Mouse (Mus musculus) liver, embryonic 15.5 days (tissue): ENCODE data around the gene Duox1. TPM values are rescaled to one million over a fixed set of nuclear protein-coding genes. Genes with fewer than 3 reads are reported as not detected.

Experiments used
- ATAC-seq: fragments of 200-750 bp; cut with Nextera tagmentation; 2 replicates; pipeline ENCODE4 v1.8.0; 2017; ENCODE audit warnings: moderate number of reproducible peaks, mild to moderate bottlenecking, moderate library complexity; ENCODE audit not compliant: insufficient read depth
- H3K27ac ChIP-seq: fragments of 300-500 bp; sonication (generic); replicated peaks from 2 replicates; pipeline ENCODE4 v1.5.1; 2015; ENCODE audit warnings: mild to moderate bottlenecking, inconsistent platforms
- H3K27me3 ChIP-seq: fragments of 300-500 bp; sonication (generic); 2 replicates; pipeline ENCODE4 v1.6.1; 2015; ENCODE audit warnings: mild to moderate bottlenecking, inconsistent platforms
- H3K36me3 ChIP-seq: fragments of 300-500 bp; sonication (generic); replicated peaks from 2 replicates; pipeline ENCODE4 v1.6.1; 2015; ENCODE audit warnings: moderate library complexity, mild to moderate bottlenecking, inconsistent platforms
- H3K4me1 ChIP-seq: fragments of 300-500 bp; sonication (generic); replicated peaks from 2 replicates; pipeline ENCODE4 v1.6.1; 2015; ENCODE audit warnings: inconsistent platforms
- H3K4me2 ChIP-seq: fragments of 300-500 bp; sonication (generic); 2 replicates; pipeline ENCODE4 v1.6.1; 2015; ENCODE audit warnings: moderate library complexity, mild to moderate bottlenecking, inconsistent platforms
- H3K4me3 ChIP-seq: fragments of 300-500 bp; sonication (generic); replicated peaks from 2 replicates; pipeline ENCODE4 v1.5.1; 2015; ENCODE audit warnings: mild to moderate bottlenecking, inconsistent platforms
- H3K9ac ChIP-seq: fragments of 300-500 bp; sonication (generic); 2 replicates; pipeline ENCODE4 v1.6.1; 2015; ENCODE audit warnings: moderate library complexity, mild to moderate bottlenecking, inconsistent platforms
- H3K9me3 ChIP-seq: fragments of 300-500 bp; sonication (generic); replicated peaks from 2 replicates; pipeline ENCODE4 v1.6.1; 2016; ENCODE audit warnings: inconsistent platforms
- WGBS: fragments of 180-500 bp; shearing (Covaris S2); methylation state at CpG from one replicate; pipeline ENCODE4 v1.1.7; 2015; ENCODE audit warnings: mixed read lengths; ENCODE audit not compliant: insufficient replicate concordance; 5-methylcytosine and 5-hydroxymethylcytosine counted together
- polyA plus RNA-seq: library from polyadenylated mRNA; unstranded; fragments of >200 nt; fragmentation: Nextera tagmentation; extraction: Ambion mirVana; gene quantifications from 2 replicates; pipeline ENCODE4 v1.2.1, GENCODE M21; 2015

Duox1 gene
- polyA plus RNA-seq, 1 experiment from 2014 or later, result not detected

DNA sequence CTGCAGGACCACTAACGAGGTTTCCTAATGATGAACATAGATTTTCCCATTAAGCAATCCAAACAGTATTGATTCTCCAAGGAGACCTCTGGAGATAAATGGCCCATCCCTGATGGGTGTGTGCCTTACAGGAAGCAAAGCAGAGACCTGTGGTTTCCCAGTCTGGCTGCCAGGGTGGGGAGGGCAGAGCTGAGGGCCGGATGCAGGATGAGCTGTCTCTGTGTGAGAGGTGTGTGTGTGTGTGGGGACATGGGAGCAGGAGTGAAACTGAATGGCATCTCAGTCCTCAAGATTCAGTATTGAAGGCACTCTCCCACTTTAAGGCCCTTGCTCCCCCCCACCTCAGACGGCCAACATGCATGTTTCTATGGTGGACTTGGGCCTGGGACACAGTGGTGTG, 40.7 kb downstream of the Duox1 start:
- WGBS, result 62% methylated on average over 3 of the region's 3 CpGs
- no peak for ATAC-seq
- no peaks in the 10 kb centered on the region for H3K27me3 ChIP-seq

DNA sequence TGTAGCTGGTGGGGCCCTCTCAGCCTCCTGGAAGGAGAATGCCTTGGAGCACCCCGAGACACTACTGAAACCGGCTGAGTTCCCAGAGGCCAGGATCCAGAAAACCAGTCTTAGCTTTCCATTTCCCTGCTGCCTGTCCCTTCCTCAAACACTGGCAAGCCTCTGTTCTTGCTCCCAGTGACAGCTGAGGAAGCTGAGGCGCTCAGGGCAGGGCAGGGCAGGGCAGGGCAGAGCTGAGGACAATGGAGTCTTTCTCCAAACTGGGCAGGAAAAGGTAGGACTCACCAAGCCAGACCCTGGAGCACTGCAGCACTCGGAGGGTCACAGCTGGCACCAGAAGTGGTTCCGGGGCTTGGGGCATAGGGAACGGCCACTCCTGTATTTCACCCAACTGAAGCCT, 44.8 kb downstream of the Duox1 start:
- no peak overlapping the region for H3K9ac ChIP-seq
- peaks cover 33% of the 10 kb centered on the region for H3K4me1 ChIP-seq
- no peaks in the 10 kb centered on the region for H3K9me3 ChIP-seq
- 81% methylated on average over 6 of the region's 6 CpGs for WGBS
- no peaks in the 10 kb centered on the region for H3K27me3 ChIP-seq
- ATAC-seq, result no peak
- no peak overlapping the region for H3K4me3 ChIP-seq
- no peak overlapping the region for H3K27ac ChIP-seq
- H3K36me3 ChIP-seq, result peaks cover 36% of the 10 kb centered on the region
- no peak overlapping the region for H3K4me2 ChIP-seq

More for the DNA sequence above, 40.7 kb downstream of the Duox1 start:
- no peak overlapping the region for H3K9ac ChIP-seq
- no peak overlapping the region for H3K4me2 ChIP-seq
- H3K4me1 ChIP-seq, result no peaks in the 10 kb centered on the region
- peaks cover 32% of the 10 kb centered on the region for H3K36me3 ChIP-seq
- no peak overlapping the region for H3K27ac ChIP-seq
- H3K4me3 ChIP-seq, result no peak overlapping the region
- no peaks in the 10 kb centered on the region for H3K9me3 ChIP-seq

DNA sequence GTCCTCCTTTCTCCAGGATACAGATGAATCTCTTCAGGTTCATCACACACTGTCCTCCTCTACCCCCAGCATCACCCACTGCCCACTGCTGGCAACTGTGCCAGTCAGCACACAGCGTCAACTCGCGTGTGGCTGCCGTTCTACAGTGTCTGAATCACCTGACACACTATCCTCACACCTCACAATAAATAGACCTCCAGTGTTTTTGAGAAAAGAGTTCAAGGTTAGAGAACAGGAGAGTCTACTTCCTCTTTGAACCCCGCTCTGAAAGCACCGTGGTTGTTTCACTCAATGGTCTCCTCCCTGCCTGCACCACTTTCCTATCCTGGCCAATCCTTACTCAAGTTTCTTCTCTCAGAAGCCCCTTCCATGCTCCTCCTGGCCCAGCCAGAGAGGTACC, 45.7 kb downstream of the Duox1 start:
- Histone ChIP-seq H3K9me3 (no peaks in the 10 kb centered on the region), H3K4me1 (peaks cover 42% of the 10 kb centered on the region), H3K9ac (no peak overlapping the region), H3K36me3 (peaks cover 30% of the 10 kb centered on the region), H3K27me3 (no peaks in the 10 kb centered on the region), H3K27ac (no peak overlapping the region), H3K4me3 (no peak overlapping the region), H3K4me2 (no peak overlapping the region)
- 61% methylated on average over 6 of the region's 6 CpGs for WGBS
- ATAC-seq, result no peak

DNA sequence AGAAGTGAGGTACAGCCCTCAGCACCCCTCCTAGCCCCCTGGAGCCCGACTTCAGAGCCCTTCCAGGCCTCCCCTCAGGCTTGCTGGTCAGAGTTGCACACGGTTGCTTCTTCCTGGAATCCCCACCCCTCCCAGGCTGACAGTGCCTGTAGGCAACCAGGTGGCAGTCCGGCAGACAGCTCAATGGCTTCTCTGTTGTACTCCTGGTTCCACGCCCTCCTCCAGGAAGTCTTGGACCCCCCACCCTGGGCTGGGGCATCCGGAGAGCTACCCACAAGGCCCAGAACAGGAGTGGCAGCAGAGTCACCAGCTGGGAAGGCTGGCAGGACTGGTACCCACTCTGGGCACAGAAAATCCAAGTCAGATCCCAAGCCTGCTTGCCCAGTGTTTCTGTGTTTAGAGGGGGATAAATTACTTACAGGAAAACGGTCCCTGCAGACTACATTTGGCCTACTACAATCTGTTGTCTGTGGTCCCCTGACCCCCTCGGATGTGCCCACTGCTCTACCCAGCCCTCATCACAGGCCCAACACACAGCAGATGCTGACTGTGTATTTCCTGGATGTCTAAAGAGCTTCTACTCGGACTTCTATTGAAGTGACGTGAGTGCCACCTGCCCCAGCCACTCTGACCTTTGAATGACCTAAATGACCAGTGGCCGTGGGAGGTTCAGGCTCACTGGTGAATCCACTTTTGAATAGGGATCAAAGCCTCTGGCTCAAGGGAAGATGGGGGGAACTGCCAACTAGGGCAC, 46.6 kb downstream of the Duox1 start:
- 56% methylated on average over 10 of the region's 10 CpGs for WGBS
- Histone ChIP-seq H3K9ac (no peak overlapping the region), H3K27ac (no peak overlapping the region), H3K27me3 (no peaks in the 10 kb centered on the region), H3K4me2 (no peak overlapping the region), H3K9me3 (no peaks in the 10 kb centered on the region), H3K4me3 (no peak overlapping the region), H3K36me3 (peaks cover 22% of the 10 kb centered on the region), H3K4me1 (peaks cover 50% of the 10 kb centered on the region)
- ATAC-seq, result no peak

DNA sequence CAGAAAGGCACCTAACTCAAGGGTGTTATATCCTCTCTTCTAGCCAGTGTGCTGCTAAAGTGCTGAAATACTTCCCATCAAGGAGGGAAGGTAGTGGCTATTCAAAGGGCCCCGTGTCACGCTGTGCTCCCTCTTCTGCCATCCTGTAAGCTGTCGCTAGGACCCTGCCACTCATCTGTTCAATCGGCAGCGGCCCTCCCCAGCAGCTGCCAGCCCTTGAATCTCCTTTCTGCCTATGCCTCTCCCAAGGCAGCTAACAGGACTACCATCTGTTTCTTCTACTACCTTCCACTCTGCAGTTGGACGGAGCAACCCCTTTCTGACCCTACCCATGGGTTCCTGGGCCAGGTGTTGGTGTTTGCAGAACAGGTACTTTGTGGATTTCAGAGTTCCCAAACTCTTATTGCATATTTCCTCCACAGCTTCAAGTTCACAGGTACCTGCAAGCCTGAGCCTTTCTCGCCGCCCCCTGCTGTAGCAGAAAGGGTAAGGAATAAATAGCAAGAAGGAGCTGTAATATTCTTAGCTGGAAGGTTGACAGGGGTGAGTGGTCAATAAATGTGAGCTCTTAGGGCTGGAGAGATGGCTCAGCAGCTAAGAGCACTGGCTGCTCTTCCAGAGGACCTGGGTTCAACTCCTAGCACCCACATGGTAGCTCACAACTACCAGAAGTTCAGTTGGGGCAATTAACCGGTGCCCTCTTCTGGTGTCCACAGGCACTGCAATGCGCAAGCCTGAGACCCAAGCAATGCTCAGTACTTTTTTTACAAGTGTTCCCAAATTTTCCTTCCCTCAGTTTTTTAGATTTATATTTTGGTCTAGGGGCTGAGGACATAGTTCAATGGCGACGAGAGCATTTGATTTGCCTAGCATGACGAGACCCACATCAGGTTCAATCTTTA, 47.4 kb downstream of the Duox1 start:
- Histone ChIP-seq H3K27ac (no peak overlapping the region), H3K36me3 (peaks cover 15% of the 10 kb centered on the region), H3K27me3 (no peaks in the 10 kb centered on the region), H3K4me1 (peaks cover 58% of the 10 kb centered on the region), H3K9me3 (no peaks in the 10 kb centered on the region), H3K4me3 (no peak overlapping the region), H3K4me2 (no peak overlapping the region), H3K9ac (no peak overlapping the region)
- no peak for ATAC-seq
- WGBS, result 86% methylated on average over 13 of the region's 13 CpGs

DNA sequence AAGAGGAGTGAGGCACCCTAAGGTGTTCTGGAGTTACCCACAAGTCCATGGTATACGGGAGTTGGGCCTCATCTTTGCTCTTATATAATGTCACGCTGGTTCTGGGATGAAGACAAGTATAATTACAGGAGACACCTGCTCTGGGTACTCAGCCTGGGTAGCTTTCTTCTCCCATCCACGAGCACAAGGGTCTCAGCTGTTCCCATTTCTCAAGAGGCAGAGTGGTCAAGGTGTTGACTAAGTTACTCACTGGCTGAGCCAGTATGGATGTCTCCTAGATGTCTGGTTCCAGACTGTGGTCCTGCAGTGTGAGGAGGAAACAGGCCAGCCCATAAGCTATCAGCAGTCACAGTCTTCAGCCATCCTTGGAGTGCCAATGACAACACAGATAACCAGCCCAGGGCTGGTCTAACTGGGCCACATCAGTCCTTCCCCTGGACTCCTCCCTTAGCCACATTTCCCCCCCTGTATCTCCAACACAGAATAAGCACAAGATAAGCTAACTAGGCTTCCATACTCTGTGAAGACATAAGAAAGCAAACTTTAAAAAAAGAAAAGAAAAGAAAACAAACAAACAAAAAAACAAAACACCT, 49.0 kb downstream of the Duox1 start:
- 0 out of 2 replicates have a peak overlapping the region, but pooled peaks have one; percentile 10 for H3K4me3 ChIP-seq
- H3K27ac ChIP-seq, result peak overlapping the region; percentile 86
- peaks cover 13% of the 10 kb centered on the region for H3K36me3 ChIP-seq
- WGBS, result 53% methylated on average over 3 of the region's 3 CpGs
- ATAC-seq, result peak; percentile 85
- H3K4me1 ChIP-seq, result peaks cover 69% of the 10 kb centered on the region
- H3K9me3 ChIP-seq, result no peaks in the 10 kb centered on the region
- H3K9ac ChIP-seq, result peak overlapping the region; percentile 27; the same call in 1 of the 2 replicates
- no peaks in the 10 kb centered on the region for H3K27me3 ChIP-seq
- peak overlapping the region; percentile 55 for H3K4me2 ChIP-seq

DNA sequence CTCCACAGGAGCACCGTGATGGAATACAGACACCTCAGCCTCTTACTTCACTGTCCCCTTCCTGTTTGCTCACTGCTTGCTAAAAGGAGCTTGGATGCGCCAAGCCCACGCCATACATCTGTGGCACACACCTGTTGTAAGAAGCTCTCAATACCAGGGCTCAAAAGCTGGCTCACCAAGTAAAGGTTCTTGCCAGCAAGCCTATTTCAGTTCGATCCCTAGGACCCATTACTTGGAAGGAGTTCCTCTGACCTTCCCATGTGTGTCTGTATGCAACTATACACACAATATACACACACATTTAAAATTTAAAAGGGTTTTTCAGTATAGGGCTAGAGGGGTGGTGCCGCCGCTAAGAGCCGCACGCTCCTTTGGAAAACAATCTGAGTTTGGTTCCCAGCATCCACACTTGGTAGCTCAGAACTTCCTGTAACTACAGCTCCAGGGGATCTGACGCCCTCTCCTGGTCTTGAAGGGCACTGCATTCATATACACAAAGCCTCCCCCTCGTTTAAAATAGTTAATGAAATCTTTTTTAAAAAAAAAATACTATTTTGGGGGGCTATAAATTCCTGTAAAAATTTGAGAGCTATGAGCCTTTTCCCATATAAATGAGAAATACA, 49.9 kb downstream of the Duox1 start:
- H3K9ac ChIP-seq, result no peak overlapping the region
- H3K4me2 ChIP-seq, result peak overlapping the region; percentile 55; the same call in 1 of the 2 replicates
- no peak for ATAC-seq

DNA sequence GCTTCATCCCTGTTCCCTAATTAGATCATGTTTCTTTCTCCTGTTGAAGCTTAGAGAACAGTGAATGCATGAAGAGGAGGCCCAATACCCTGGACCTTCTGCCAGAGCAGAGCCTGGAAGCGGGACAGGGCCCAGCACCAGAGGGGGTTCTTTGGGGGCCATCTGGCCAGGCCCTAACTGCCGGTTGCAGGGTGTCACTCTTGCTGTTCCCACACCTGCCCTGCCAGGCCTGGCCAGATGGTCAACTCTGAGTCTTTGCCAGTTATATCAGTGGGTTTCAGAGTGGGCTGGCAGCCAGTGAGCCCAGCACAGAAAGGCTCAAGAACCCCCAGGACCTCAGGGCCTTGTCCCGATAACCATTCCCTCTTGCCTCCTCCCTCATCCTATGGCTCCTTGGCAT, 50.6 kb downstream of the Duox1 start:
- Histone ChIP-seq H3K27me3 (no peaks in the 10 kb centered on the region), H3K4me2 (no peak overlapping the region), H3K9ac (0 out of 2 replicates have a peak overlapping the region, but pooled peaks have one; percentile 13), H3K4me3 (no peak overlapping the region), H3K9me3 (no peaks in the 10 kb centered on the region), H3K4me1 (peaks cover 81% of the 10 kb centered on the region), H3K36me3 (peaks cover 13% of the 10 kb centered on the region), H3K27ac (no peak overlapping the region; the same call in 1 of the 2 replicates)
- 86% methylated on average over 3 of the region's 3 CpGs for WGBS
- ATAC-seq, result no peak

More for the DNA sequence above, 49.9 kb downstream of the Duox1 start:
- no peaks in the 10 kb centered on the region for H3K27me3 ChIP-seq
- H3K4me3 ChIP-seq, result no peak overlapping the region
- peaks cover 78% of the 10 kb centered on the region for H3K4me1 ChIP-seq
- H3K9me3 ChIP-seq, result no peaks in the 10 kb centered on the region
- 77% methylated on average over 10 of the region's 10 CpGs for WGBS
- H3K36me3 ChIP-seq, result peaks cover 13% of the 10 kb centered on the region
- peak overlapping the region; percentile 86 for H3K27ac ChIP-seq

DNA sequence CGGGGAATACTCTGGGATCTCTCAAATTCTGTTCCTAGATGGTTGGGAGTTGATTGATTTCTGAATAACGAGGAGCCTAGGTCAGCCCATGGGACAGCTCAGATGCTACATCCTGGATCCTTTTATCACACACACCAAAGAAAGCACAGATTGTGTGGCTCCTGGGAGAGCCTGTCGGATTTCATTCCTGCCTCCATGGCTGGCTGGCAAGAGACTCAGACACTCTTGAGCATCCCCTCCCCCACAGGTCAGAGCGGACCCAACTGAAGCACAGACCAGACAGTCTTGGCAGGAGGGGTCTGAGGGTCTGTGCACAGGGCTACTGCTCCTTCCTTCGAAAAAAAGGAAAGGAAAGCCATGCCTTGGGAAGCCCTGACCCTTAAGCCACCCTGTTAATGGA, 51.2 kb downstream of the Duox1 start:
- no peaks in the 10 kb centered on the region for H3K9me3 ChIP-seq
- no peaks in the 10 kb centered on the region for H3K27me3 ChIP-seq
- H3K9ac ChIP-seq, result 0 out of 2 replicates have a peak overlapping the region, but pooled peaks have one; percentile 13
- H3K27ac ChIP-seq, result no peak overlapping the region
- peaks cover 13% of the 10 kb centered on the region for H3K36me3 ChIP-seq
- H3K4me3 ChIP-seq, result no peak overlapping the region
- ATAC-seq, result no peak
- peaks cover 77% of the 10 kb centered on the region for H3K4me1 ChIP-seq
- WGBS, result 73% methylated on average over 5 of the region's 5 CpGs
- H3K4me2 ChIP-seq, result peak overlapping the region; percentile 98; the same call in 1 of the 2 replicates

DNA sequence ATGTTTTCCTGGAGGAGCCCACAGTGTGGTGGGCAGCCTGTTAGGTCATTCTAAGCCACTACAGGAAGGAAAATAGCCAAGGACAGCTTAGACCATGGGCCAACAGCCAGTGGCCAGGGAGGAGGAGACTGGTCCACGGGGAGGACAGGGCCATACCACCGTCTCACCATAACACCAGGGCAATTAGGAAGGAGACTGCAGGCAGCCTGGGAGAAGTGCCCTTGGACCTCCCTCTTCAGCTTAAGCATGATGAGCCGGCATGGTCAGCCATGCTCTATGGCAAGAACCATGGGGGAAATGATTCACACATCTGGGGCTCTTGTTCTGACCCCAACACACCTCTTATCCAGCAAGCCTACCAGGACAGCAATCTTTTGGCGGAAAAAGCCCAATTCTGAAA, 51.7 kb downstream of the Duox1 start:
- H3K4me2 ChIP-seq, result peak overlapping the region; percentile 98
- no peak for ATAC-seq
- no peaks in the 10 kb centered on the region for H3K9me3 ChIP-seq
- H3K4me3 ChIP-seq, result peak overlapping the region; percentile 86
- no peak overlapping the region for H3K9ac ChIP-seq
- H3K27ac ChIP-seq, result 0 out of 2 replicates have a peak overlapping the region, but pooled peaks have one; percentile 78
- peaks cover 72% of the 10 kb centered on the region for H3K4me1 ChIP-seq
- peaks cover 13% of the 10 kb centered on the region for H3K36me3 ChIP-seq
- WGBS, result 53% methylated on average over 4 of the region's 4 CpGs
- no peaks in the 10 kb centered on the region for H3K27me3 ChIP-seq
